Mouse (Mus musculus) gonadal fat pad, adult 2 months (tissue): Measurements from ENCODE around the gene Zzz3. TPM values are rescaled to one million over a fixed set of nuclear protein-coding genes. Genes with fewer than 3 reads are reported as not detected.

ENCODE experiments used
- DNase-seq: peaks from one replicate; pipeline ENCODE4 v3.0.0-alpha.2; 2012; ENCODE audit warnings: low read depth
- polyA plus RNA-seq: library from polyadenylated mRNA; depleted of rRNA; stranded (reverse); fragments of >200 nt; gene quantifications from 2 replicates; pipeline ENCODE4 v1.2.3, GENCODE M21; 2012

Gene Zzz3
- polyA plus RNA-seq, 1 experiment: 29.8 TPM

DNA sequence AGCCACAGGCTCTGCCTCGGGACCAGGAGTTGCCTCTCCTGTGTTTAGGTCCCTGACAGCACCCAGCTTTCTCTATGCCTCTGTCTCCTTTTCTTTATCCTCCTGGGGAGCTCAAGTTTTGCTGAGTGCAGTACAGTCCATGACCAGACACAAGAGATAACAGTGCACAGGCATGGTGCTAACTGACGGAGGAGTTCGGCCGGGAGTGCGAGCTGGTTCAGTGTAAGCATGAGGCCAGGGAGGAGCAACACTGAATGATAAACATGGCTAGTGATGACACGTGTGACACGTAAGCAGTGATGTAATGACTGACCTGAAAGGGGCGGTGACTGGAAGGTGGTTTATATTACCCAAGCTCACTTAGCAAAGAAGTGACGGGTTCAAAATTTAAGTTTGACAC, 71.6 kb downstream of the Zzz3 start:
- no peak for DNase-seq

DNA sequence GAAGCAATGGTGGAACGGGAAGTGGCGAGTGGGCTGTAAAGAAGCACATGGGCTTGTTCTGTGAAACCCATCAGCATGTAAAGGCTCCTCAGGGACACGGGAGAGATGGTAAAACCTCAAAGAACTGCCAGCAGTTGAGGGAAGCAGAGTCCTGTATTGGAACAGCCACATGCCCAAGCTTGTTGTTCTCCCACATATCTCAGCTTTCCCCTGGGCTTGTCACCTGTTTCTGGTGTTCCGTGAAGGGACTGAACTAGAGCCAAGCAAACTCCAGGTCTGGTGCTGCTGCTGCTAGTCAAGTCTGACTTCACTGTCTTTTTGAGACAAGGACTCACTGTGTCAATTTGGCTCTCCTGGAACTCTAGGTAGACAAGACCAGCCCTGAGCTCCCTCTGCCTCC, 72.0 kb downstream of the Zzz3 start:
- DNase-seq: no peak

DNA sequence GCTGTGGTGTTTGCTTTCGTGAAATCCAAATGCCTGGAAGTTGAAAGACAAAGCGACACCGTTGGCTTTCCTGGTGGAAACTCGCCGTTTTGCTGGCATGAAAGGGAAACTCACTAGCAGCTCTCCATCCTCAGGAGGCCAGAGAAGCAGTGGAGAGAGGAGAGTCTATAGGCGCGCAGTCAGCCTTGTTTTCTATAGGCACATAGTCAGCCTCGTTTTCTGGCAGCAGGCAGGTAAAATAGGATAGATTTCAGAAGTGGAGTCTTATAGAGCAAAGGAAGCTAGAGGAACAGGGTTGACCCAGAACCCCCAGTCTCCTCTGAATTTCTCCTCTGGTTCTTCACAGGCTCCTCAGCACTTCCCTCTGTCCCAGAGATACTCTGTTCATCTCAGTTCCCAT, 72.8 kb downstream of the Zzz3 start:
- no peak for DNase-seq

DNA sequence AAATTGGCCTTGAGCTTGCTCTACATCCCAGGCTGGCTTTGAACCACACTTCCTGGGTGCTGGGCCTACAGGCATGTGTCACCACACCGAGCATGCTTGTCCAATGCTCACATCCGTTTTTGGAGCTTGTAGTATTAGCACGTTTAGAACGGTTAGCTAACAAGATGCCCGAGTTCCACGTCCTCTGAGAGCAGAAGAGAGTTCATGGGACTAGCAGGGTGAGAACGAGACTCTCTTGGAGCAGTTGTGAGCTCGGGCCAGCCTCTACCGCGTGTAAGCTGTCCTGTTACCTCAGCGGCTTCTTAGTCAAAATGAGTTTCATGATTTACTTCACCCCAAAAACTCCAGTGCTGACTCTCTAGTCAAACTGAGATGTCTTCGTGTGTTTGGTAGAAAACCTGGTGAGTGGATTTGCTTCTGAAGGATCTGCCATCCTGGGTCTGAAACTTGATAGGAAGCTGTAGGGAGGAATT, 73.3 kb downstream of the Zzz3 start:
- DNase-seq: no peak

DNA sequence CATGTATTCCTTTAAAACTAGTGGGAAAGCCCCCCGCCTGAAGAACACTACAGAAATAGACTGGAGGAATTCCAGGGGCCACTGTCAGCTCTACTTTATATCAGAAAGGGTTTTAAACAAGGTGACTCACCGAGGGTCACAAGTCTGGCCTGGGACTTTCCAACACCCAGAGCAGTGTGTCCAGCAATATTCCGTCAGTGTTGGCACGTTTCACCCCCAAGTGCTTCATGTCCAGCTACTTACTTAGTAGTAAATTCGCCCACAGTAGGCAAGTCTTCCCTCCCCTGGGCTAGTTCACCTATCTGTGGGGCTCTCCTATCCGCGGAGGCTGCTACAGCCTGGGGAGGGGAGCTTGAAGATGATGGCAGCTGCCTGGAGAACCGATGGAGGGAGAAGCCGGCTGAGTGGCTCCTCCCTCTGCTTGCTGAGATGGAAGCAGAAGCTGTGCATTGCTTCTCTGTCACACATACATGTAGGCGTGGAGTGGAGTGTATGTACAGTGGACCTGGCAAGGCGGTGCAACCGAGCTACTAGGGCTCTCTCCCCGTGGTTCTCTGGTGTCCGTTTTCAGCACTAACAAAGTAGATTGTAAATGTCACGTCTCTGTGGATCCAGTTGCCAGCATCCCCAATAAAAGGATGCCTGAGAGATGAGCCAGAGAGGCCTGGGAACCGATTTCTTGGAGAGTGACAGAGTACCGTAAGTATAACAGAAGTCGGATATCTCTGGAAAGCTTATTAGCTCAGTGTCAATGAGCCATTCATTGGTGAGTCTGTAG, 74.3 kb downstream of the Zzz3 start:
- DNase-seq: no peak

DNA sequence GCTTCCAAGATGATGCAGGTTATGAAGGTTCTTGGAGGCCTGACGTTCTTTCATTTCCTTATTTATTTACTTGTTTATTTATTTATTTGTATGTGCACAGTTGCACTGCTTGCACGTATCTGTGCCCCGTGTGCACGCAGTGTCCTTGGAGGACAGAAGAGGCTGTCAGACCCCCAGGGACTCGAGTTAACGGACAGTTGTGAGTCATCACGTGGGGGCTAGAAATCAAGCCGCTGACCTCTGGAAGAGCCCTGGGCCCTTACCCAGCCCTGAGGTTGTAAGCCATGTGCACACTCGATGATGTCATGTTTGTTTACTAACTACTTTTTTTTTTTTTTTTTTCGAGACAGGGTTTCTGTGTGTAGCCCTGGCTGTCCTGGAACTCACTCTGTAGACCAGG, 75.1 kb downstream of the Zzz3 start:
- DNase-seq: no peak

DNA sequence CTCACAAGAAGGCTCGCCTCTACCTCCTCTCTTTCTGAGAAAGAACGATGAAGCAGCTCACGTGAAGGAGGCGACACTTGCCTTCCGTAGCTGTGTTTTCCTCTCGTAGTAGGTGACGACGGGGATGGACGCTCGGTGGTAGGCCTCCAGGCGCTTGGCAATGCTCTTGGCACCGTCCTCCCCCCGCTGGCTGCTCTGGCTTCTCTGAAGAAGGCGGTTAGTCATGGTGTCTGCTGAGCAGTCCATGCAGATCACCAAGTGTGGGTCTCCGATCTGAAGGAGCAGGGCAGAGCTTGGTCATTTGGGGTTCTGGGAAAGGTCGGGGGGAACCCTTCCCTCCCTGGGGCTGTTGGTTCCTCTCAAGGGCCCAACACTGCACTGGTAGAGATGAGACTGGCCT, 77.4 kb downstream of the Zzz3 start:
- DNase-seq: no peak

DNA sequence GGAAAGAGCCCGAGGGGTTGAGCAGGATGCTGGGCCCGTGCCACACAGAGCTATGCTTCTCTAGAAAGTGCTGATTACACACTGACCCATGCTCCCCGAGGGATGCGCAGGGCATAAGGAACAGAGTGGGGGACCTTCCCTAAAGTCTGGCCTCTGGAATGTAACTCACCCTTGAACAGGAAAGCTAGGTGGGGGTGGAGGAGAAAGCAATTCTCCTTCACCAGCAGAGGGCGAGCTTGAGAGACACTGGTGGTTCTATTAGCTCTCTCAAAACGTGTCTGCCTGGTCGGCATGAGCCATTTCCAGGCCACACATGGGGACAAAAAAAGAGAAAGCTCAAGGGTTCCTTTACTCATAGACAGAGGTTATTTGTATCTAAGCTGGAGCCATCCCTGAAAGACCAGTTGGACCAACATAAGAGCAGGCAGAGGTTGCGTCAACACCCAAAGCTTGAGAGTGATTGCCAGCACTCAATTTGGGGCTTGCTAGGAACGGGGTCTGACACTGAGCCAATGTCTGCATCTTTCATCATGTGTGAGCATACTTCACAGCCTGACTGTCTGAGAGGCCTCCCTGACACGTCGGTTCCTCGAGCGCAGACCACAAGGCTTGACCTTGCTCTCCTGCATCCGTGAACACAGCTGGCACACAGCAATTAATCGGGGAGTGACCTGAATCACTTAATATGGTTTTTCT, 79.5 kb downstream of the Zzz3 start:
- no peak for DNase-seq

DNA sequence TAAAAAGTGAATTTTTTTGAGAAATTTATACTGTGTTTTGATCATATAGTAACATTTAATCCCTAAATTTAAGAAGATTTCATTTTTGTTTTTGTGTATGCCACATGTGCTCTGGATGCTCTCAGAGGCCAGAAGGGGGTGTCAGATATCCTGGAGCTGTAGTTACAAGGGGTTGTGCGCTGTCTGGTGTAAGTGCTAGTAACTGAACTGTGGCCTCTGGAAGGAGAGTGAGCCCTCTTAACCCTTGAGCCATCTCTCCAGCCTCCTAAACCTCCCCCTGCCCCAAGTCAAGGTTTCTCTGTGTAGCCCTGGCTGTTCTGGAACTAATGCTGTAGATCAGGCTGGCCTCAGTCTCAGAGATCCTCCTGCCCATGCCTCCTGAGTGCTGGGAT, 80.0 kb downstream of the Zzz3 start:
- DNase-seq: no peak

DNA sequence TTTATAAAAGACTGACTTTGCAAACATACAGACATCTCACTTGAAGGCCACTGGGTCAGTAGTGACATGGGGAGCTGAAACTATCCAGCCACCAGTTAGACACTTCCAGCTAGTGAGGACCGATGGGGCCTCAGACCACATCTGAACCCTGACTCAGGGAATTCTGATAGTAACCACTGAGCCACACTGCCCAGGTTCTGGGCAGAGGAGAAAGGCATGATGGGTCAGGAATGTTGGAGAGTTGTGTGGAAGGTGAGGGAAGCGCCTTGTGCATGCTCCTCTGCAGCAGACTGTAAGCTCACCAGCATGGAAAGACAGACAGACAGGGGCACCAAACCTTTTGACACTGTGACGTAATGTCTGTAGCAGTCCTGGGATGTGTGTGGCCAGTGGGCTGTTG, 80.6 kb downstream of the Zzz3 start:
- DNase-seq: no peak

DNA sequence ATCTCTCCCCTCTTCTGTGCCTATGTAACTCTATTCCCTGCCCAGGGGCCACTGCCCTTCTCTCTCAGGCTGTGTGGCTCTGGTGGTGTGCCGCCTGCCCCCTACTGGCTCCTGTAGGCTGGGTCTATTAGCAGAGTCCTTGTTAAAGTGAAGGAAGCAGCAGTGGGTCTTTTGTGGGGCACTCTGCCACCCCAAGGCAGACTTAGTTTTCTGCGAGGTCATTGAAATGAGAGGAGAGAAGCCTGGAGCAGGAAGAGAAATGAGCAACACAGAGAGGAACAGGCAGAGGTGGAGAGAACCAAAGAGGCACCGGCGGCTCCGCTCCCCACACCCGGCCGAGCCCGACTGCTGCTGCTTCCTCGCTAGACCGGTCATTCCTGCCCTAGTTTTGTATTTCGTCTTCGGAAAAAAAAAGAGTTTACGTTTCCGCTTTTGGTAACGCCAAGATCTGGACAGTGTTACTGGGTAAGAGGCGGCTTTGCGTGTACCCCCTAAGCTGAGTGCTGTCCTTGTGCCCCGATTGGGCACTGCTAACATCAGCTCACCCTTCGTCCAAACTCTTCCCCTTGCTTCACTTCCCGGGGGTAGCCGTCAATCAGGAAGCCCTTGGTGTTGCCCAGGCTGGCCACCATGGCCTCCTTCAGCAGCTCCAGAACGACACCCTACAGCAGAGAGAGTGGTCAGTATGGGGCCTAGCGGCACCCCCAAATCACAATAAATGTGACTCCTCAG, 82.7 kb downstream of the Zzz3 start:
- DNase-seq: no peak

DNA sequence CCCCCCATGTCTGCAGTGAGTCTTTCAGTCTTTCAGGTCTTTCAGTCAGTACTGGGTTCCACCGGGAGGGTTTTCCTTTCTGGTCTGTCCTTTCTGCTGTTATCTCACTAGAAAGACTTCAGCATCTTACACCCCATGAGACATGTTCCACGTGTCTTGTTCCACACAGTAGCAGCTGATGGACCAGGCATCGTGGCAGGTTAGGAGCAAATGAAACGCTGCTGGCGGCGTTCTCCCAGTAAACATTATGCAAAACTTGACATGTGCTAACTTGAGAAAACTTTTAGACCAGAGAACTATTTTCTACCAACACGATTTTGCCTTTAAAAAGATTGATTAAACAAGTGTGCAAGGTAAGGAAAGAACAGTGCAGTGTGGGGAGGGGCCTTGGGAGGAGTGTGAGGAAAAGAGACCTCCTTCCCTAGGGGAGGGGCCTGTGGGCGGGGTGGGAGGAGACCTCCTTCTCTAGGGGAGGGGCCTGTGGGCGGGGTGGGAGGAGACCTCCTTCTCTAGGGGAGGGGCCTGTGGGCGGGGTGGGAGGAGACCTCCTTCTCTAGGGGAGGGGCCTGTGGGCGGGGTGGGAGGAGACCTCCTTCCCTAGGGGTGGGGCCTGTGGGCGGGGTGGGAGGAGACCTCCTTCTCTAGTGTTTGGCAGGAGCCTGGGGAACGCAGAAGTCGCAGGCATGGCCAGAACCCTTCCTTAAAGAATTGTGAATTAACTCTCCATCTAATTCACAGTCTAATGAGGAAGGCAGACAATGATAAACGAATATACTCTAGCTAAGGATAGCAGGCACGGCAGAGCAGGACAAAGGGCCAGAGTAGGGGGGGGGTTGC, 83.5 kb downstream of the Zzz3 start:
- no peak for DNase-seq

DNA sequence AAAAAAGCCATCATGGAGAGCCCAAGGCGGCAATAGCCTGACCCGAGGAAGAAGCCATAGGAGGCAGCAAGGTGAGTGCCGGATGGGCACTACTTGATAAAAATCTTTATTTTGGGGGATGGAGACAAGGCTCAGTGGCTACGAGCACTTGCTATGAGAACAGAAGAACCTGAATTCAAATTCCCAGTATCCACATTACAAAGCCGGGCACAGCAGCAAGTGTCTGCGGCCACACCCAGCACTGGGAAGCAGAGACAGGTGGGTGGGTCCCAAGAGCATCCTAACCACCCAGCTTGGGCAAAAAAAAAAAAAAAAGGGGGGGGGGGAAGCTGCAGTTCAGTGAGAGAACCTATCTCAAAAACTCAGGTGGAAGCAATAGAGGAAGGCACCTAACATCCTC, 85.1 kb downstream of the Zzz3 start:
- DNase-seq: no peak

DNA sequence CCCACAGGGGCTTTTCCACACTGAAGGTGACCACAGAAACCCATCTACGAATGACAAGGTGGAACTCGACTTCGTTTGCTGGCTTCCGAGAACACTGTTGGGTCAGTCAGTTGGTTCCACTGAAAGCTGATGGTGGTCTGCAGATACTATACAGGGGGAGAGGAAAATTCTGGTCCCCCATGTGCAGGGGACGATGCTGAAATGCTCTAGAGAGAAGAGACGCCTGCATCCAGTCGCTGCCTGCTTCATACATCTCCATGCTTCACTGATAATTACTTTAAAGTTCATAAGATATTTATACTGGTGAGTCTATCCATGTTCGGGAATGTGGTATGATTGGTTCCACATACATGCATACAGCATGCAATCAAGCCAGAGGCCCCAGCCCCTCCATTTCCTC, 86.9 kb downstream of the Zzz3 start:
- no peak for DNase-seq

DNA sequence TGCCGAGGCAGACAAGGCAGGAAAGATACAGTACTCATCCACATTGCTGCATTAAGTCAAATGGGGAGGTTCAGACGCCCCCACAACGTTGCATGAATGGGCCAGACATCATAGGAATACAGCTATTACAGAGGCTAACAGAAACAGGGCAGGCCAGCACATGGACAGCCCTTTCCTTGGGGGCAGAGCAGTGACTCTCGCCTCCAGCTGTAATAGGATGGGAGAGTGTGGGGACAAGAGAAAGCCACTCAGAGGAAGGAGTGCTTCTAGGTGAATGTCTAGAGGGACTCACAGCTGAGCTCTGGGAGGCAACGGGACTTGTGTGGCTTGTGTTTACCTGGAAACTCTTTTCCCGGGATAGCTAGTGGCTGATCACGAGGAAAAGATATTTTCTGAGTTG, 88.5 kb downstream of the Zzz3 start:
- no peak for DNase-seq

DNA sequence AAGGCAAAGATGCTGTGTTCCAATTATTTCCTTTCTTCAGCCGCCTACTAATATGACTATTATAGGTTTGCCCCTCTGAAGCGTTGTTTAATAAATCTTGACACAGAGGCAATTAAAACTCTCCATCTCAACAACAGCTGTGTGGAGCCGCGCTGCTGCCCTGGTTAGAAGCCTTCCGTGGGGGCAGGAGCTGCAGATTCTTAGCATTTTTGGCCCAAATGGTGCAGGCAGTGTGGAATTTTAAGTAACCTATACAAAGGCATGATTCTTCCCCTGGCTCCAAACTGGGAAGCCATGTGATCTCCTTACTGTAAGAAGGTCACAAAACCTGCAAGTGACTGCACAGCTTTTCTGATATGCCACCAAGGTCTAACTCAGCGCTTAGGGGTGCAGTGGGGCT, 88.9 kb downstream of the Zzz3 start:
- no peak for DNase-seq

DNA sequence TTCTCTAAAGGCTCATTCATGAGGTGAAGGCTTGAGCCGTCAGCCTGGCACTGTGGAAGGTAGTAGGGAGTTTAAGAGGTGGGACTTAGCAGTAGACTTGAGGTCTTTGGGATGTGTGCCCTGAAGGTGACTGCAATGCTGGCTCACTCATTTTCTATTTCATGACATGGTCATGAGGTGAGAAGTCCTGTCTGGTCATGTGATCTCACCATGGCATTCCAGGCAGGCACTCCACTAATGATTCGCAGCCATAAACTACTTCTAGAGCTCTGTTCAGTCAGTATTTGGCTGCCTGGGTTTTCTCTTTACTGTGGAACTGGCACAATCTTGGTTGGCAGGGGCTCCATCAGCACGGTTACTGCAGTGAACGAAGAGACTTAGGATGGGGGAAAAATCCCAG, 93.7 kb downstream of the Zzz3 start:
- no peak for DNase-seq

DNA sequence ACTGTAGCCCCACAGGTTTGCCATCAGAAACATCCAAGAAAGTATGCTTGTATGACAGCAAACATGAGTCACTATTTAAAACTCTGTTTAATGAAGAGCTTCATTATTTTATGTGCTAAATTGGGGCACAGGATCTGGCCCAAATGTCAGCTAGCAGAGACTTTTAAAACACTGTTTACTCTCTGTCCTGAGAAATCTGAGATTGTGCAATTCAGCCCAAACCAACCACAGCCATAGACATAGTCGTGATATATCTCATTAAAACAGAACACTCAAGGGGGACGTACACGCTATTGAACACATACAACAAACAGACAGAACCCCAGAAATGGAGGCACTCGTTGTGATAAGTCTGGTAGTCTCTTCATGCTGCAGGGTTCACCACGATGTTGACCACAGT, 95.2 kb downstream of the Zzz3 start:
- no peak for DNase-seq

DNA sequence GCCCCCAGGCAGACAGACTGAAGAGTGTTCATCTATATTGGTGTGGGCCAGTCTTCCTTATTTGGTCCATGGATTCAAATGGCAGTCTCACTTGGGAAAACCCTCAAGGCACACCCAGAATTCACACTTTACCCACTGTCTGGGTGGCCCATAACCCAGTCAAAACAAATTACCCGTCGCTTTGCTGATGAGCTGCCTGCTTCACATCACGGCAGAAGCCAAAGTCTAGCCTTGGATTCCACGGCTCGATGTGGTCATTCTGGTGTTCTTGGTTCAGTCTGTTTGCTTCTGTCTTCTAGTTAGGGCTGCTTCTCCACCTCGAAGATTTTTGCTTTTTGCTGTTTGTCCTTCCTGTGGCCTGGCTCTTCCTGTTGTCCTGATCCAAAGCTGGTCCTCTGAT, 97.0 kb downstream of the Zzz3 start:
- DNase-seq: no peak

DNA sequence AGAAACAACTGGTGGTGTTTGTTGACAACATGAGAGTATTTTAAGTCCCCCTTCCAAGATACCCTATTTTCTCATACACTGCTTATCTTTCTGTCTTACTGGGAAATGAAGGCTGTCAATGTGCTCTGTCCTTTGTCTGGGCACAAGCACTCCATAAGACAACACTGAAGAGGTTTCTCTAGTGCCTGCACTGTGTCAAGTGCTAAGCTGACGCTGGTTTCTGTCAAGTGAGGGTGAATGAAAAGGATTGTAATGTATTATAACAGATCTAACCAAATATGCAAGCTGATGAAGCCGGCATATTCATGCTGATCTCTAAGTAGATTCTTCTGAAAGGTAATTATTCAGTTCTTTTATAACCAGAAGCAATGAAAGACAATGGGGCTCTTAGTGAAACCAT, 98.5 kb downstream of the Zzz3 start:
- DNase-seq: no peak

DNA sequence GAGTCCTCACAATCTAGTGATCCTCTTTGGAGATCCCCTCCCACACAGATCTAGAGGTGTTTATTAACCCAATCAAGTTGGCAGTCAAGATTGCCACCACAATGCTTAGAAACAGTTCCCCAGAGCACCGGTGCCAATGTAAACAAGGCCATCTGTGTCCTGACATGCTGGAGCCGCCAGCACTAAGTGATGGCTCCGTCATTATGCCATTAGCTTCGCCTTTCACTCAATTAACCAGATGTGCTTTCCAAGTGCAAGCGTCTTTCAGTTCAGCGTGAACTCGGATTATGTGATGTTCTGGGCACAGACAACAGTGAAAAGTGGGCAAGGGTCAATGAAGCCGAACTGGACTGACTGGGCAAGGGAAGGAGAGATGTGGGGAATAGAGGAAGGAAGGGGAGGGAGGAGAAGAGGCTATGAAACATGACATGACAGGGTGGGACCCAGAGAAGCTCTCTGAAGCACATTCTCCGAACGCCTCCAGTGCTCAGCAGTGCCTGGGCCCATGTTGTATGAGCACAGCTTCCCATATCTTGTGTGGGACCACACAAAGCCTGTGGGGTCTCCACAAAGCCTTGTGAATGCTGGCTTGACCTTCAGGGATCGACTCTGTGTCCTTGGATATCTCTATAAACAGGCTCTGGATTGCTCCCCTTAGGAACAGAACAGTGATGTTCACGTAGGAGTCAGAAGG, 99.5 kb downstream of the Zzz3 start:
- DNase-seq: peak; percentile 65
